Mouse (Mus musculus) embryo, embryonic 10 days (tissue): ENCODE results near the gene Hoxd3.

Experiments used
- DNase-seq: peaks from one replicate; pipeline ENCODE4 v3.0.0-alpha.2; 2015; ENCODE audit warnings: low spot score

Hoxd3 gene

GRCm38 (mm10) chr2:74727640-74728302, 16.0 kb downstream of the Hoxd3 start:
- DNase-seq: peak; percentile 45

- peak; percentile 46 for DNase-seq
Measured at GRCm38 (mm10) chr2:74728303-74728680, 16.6 kb downstream of the Hoxd3 start.

- DNase-seq: peak; percentile 63
Measured at GRCm38 (mm10) chr2:74730331-74730730, 18.6 kb downstream of the Hoxd3 start.

- DNase-seq: no peak
Measured at GRCm38 (mm10) chr2:74731055-74731454, 19.3 kb downstream of the Hoxd3 start.

GRCm38 (mm10) chr2:74731799-74732512, 20.2 kb downstream of the Hoxd3 start:
- no peak for DNase-seq

- DNase-seq: peak; percentile 67
Measured at GRCm38 (mm10) chr2:74732513-74733316, 21.0 kb downstream of the Hoxd3 start.

- peak; percentile 78 for DNase-seq
Measured at GRCm38 (mm10) chr2:74733317-74733661, 21.6 kb downstream of the Hoxd3 start.

- peak; percentile 45 for DNase-seq
Measured at GRCm38 (mm10) chr2:74733765-74734164, 22.0 kb downstream of the Hoxd3 start.

- no peak for DNase-seq
Measured at GRCm38 (mm10) chr2:74734451-74734850, 22.7 kb downstream of the Hoxd3 start.

GRCm38 (mm10) chr2:74734996-74735811, 23.5 kb downstream of the Hoxd3 start:
- peak; percentile 47 for DNase-seq

- DNase-seq: peak; percentile 62
Measured at GRCm38 (mm10) chr2:74735851-74736687, 24.3 kb downstream of the Hoxd3 start.

GRCm38 (mm10) chr2:74736688-74737577, 25.2 kb downstream of the Hoxd3 start:
- DNase-seq: peak; percentile 60

GRCm38 (mm10) chr2:74737578-74738070, 25.9 kb downstream of the Hoxd3 start:
- peak; percentile 36 for DNase-seq

- DNase-seq: peak; percentile 86
Measured at GRCm38 (mm10) chr2:74738623-74739475, 27.1 kb downstream of the Hoxd3 start.

- no peak for DNase-seq
Measured at GRCm38 (mm10) chr2:74739476-74739800, 27.7 kb downstream of the Hoxd3 start.

- DNase-seq: peak; percentile 54
Measured at GRCm38 (mm10) chr2:74739869-74740268, 28.1 kb downstream of the Hoxd3 start.

GRCm38 (mm10) chr2:74740311-74741091, 28.8 kb downstream of the Hoxd3 start:
- DNase-seq: peak; percentile 53
